Comparison of ENCODE assay signal across 26 mouse cellular contexts in genomic region chr13:41349770-41350169, GRCm38 (mm10).
DNase-seq lines count a peak whose midpoint lies in the region; ATAC-seq lines count a peak whose summit lies in the region.
"Had no signal": no experiment of that assay in that cellular context is flagged by ENCODE, and none has a peak within 500 bp of the region (broad histone marks: within the 10 kb centered on the region; RNA-seq: fewer than 3 reads in every experiment).

No protein-coding gene starts in this region.

- peaks cover 33% of the 10 kb centered on the region for H3K4me1 ChIP-seq in embryonic facial prominence, embryonic 14.5 days (ENCODE audit: control insufficient read depth, insufficient read depth, low read length)
- H3K4me1 ChIP-seq in embryonic facial prominence, embryonic 10.5 days, result peaks cover 61% of the 10 kb centered on the region
- peaks cover 53% of the 10 kb centered on the region for H3K4me1 ChIP-seq in kidney, embryonic 15.5 days

- H3K9me3 ChIP-seq in embryonic facial prominence, embryonic 14.5 days (ENCODE audit: control insufficient read depth, low read length), result no peaks in the 10 kb centered on the region
- H3K9me3 ChIP-seq in embryonic facial prominence, embryonic 10.5 days, result no peaks in the 10 kb centered on the region
- no peaks in the 10 kb centered on the region for H3K9me3 ChIP-seq in kidney, embryonic 15.5 days (replicated peaks)
- H3K9me3 ChIP-seq: embryonic facial prominence, embryonic 13.5 days; forebrain, embryonic 13.5 days; G1E; heart, embryonic 12.5 days; heart, embryonic 15.5 days; hindbrain, embryonic 12.5 days; hindbrain, embryonic 15.5 days had no signal

- WGBS in embryonic facial prominence, embryonic 14.5 days, result 52% methylated on average over 4 of the region's 4 CpGs
- WGBS in embryonic facial prominence, embryonic 10.5 days, result 56% methylated on average over 4 of the region's 4 CpGs
- WGBS in kidney, embryonic 15.5 days, result 46% methylated on average over 4 of the region's 4 CpGs

- no peak overlapping the region for H3K27ac ChIP-seq in embryonic facial prominence, embryonic 14.5 days (replicated peaks; ENCODE audit: low read depth, low read length)
- H3K27ac ChIP-seq in embryonic facial prominence, embryonic 10.5 days (replicated peaks), result no peak overlapping the region
- 0 out of 2 replicates have a peak overlapping the region, but pooled peaks have one; percentile 9 for H3K27ac ChIP-seq in kidney, embryonic 15.5 days
- H3K27ac ChIP-seq: embryonic facial prominence, embryonic 13.5 days; forebrain, embryonic 13.5 days; gastrocnemius, adult 2 months; heart, embryonic 15.5 days; hindbrain, embryonic 12.5 days; hindbrain, embryonic 15.5 days had no signal

- ATAC-seq in embryonic facial prominence, embryonic 14.5 days (ENCODE audit: low read depth), result peak; percentile 50; the same call in 1 of the 2 replicates
- ATAC-seq in kidney, embryonic 15.5 days (replicated peaks; ENCODE audit: low FRiP score), result no peak
- no peak for ATAC-seq in activated CD4-positive, CD25-positive, alpha-beta regulatory T cell, adult 4 months
- ATAC-seq: forebrain, embryonic 13.5 days; forebrain, postnatal 0 days; intestine, postnatal 0 days; Patski had no signal

- H3K4me3 ChIP-seq in embryonic facial prominence, embryonic 14.5 days (ENCODE audit: low read depth, low read length), result no peak overlapping the region
- no peak overlapping the region for H3K4me3 ChIP-seq in embryonic facial prominence, embryonic 10.5 days
- H3K4me3 ChIP-seq in kidney, embryonic 15.5 days (replicated peaks), result no peak overlapping the region
- H3K4me3 ChIP-seq: embryonic facial prominence, embryonic 13.5 days; forebrain, embryonic 13.5 days; gastrocnemius, adult 2 months; heart, embryonic 12.5 days; heart, embryonic 15.5 days; hindbrain, embryonic 12.5 days; hindbrain, embryonic 15.5 days had no signal

- no peak overlapping the region for H3K4me2 ChIP-seq in embryonic facial prominence, embryonic 14.5 days (ENCODE audit: low read depth, low read length)
- no peak overlapping the region for H3K4me2 ChIP-seq in kidney, embryonic 15.5 days
- H3K4me2 ChIP-seq: embryonic facial prominence, embryonic 13.5 days; forebrain, embryonic 13.5 days; heart, embryonic 12.5 days; heart, embryonic 15.5 days; hindbrain, embryonic 12.5 days; hindbrain, embryonic 15.5 days had no signal

- H3K9ac ChIP-seq in embryonic facial prominence, embryonic 14.5 days (ENCODE audit: low read depth, low read length), result no peak overlapping the region
- no peak overlapping the region for H3K9ac ChIP-seq in kidney, embryonic 15.5 days
- H3K9ac ChIP-seq: embryonic facial prominence, embryonic 13.5 days; forebrain, embryonic 13.5 days; forebrain, postnatal 0 days; heart, embryonic 12.5 days; heart, embryonic 15.5 days; hindbrain, embryonic 12.5 days; hindbrain, embryonic 15.5 days had no signal

- H3K27me3 ChIP-seq in embryonic facial prominence, embryonic 14.5 days (replicated peaks; ENCODE audit: control insufficient read depth, insufficient read depth, low read length), result no peaks in the 10 kb centered on the region
- H3K27me3 ChIP-seq in embryonic facial prominence, embryonic 10.5 days (replicated peaks; ENCODE audit: low read depth, poor library complexity, severe bottlenecking), result no peaks in the 10 kb centered on the region
- H3K27me3 ChIP-seq in kidney, embryonic 15.5 days, result no peaks in the 10 kb centered on the region
- H3K27me3 ChIP-seq: embryonic facial prominence, embryonic 13.5 days; forebrain, embryonic 13.5 days; heart, embryonic 12.5 days; heart, embryonic 15.5 days; hindbrain, embryonic 12.5 days; hindbrain, embryonic 15.5 days; Patski had no signal

- H3K36me3 ChIP-seq in embryonic facial prominence, embryonic 14.5 days (ENCODE audit: control insufficient read depth, insufficient read depth, low read length), result no peaks in the 10 kb centered on the region
- H3K36me3 ChIP-seq in embryonic facial prominence, embryonic 10.5 days (replicated peaks), result no peaks in the 10 kb centered on the region
- H3K36me3 ChIP-seq in kidney, embryonic 15.5 days, result no peaks in the 10 kb centered on the region
- H3K36me3 ChIP-seq: embryonic facial prominence, embryonic 13.5 days; G1E; heart, embryonic 12.5 days; heart, embryonic 15.5 days; hindbrain, embryonic 12.5 days; hindbrain, embryonic 15.5 days had no signal

- DNase-seq in embryonic facial prominence, embryonic 14.5 days (ENCODE audit: low spot score), result peak; percentile 64
- DNase-seq in embryonic facial prominence, embryonic 10.5 days (ENCODE audit: low spot score), result no peak
- no peak for DNase-seq in kidney, adult 8-10 months
- DNase-seq in fat pad, adult 2 months (ENCODE audit: extremely low read depth, low read depth, low spot score), result peak; percentile 96
- DNase-seq: adrenal gland, adult 2 months; adrenal gland, postnatal 14 days; cerebellum, adult 11 months; cerebellum, adult 2 months; cerebellum, adult 9-11 months; cerebellum, postnatal 25 days; forebrain, postnatal 0 days; gastrocnemius, adult 2 months; gastrocnemius, postnatal 14 days; heart, adult 18-20 months; heart, postnatal 10 days had no signal

Comparison
In these comparisons a context has a peak if more than half of its experiments do, and no peak if none do; other contexts are left out.
1. DNase-seq: peak in embryonic facial prominence, embryonic 14.5 days (single experiment) and fat pad, adult 2 months (single experiment); none in embryonic facial prominence, embryonic 10.5 days (single experiment) and kidney, adult 8-10 months (0 of 2).